Mouse (Mus musculus) intestine, embryonic 14.5 days (tissue): ENCODE data around the gene Gm42878. TPM values are rescaled to one million over a fixed set of nuclear protein-coding genes. Genes with fewer than 3 reads are reported as not detected.

Source experiments
- ATAC-seq: fragments of 200-750 bp; cut with Nextera tagmentation; replicated peaks from 2 replicates; pipeline ENCODE4 v1.8.0; 2017; ENCODE audit warnings: low read depth, moderate number of reproducible peaks, moderate TSS enrichment, moderate library complexity; ENCODE audit not compliant: low FRiP score, low TSS enrichment
- DNase-seq: peaks from one replicate; pipeline ENCODE4 v3.0.0-alpha.2; 2018; ENCODE audit warnings: low spot score
- H3K27ac ChIP-seq: fragments of 300-500 bp; sonication (generic); 2 replicates; pipeline ENCODE4 v1.5.1; 2014; ENCODE audit warnings: low read depth, mild to moderate bottlenecking, control low read depth
- H3K27me3 ChIP-seq: fragments of 300-500 bp; sonication (generic); replicated peaks from 2 replicates; pipeline ENCODE4 v1.6.1; 2014; ENCODE audit warnings: low read length, control low read depth; ENCODE audit not compliant: control insufficient read depth, insufficient read depth
- H3K36me3 ChIP-seq: fragments of 300-500 bp; sonication (generic); 2 replicates; pipeline ENCODE4 v1.6.1; 2014; ENCODE audit warnings: low read length, control low read depth; ENCODE audit not compliant: control insufficient read depth, insufficient read depth
- H3K4me1 ChIP-seq: fragments of 300-500 bp; sonication (generic); replicated peaks from 2 replicates; pipeline ENCODE4 v1.6.1; 2014; ENCODE audit warnings: low read length, control low read depth, mixed read lengths; ENCODE audit not compliant: control insufficient read depth, insufficient read depth
- H3K4me2 ChIP-seq: fragments of 300-500 bp; sonication (generic); 2 replicates; pipeline ENCODE4 v1.6.1; 2014; ENCODE audit warnings: low read length
- H3K4me3 ChIP-seq: fragments of 300-500 bp; sonication (generic); 2 replicates; pipeline ENCODE4 v1.5.1; 2014; ENCODE audit warnings: low read depth, low read length, control low read depth, mixed read lengths
- H3K9ac ChIP-seq: fragments of 300-500 bp; sonication (generic); 2 replicates; pipeline ENCODE4 v1.6.1; 2014; ENCODE audit warnings: mild to moderate bottlenecking, low read length
- H3K9me3 ChIP-seq: fragments of 300-500 bp; sonication (generic); 2 replicates; pipeline ENCODE4 v1.6.1; 2016; ENCODE audit warnings: low read length, control low read depth; ENCODE audit not compliant: control insufficient read depth
- WGBS: fragments of 180-500 bp; shearing (Covaris S2); extraction: QIAGEN DNeasy Blood & Tissue Kit; methylation state at CpG from one replicate; pipeline ENCODE4 v1.1.7; 2014; 5-methylcytosine and 5-hydroxymethylcytosine counted together
- polyA plus RNA-seq: library from polyadenylated mRNA; unstranded; fragments of >200 nt; fragmentation: Nextera tagmentation; extraction: Ambion mirVana; gene quantifications from 2 replicates; pipeline ENCODE4 v1.2.1, GENCODE M21; 2014

Gene Gm42878
- polyA plus RNA-seq, 1 experiment from 2014 or later, result not detected

DNA sequence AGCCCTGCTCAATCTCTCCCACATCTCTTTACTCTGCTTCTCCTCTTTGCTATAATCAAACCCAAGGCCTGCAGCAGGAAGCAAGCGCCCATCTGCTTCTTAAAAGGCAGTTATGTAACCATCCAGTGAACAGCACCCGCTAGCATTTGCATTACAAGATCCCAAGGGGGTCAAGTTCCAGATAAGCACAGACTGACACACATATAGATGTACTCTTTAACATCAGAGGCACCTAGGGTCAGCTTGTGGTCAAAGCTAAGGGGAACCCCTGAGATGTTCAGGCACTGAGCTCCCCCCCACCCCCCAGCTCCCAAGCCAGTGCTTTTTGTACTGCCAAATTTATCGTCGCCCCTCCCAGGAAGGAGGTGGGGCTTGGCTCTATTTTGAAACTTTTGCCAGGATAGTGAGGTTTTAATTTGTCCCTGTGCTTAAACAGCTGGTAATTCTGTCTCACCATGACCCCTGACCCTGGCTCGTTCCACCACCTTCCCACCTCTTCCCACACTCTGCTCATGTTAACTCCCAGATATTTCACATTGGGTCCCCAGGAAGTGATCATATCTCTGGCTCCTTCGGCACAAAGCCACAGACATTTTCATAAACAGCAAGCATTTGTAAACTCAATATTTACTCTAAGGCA is 41.2 kb upstream of the Gm42878 start:
- no peak overlapping the region for H3K9ac ChIP-seq
- H3K27me3 ChIP-seq, result no peaks in the 10 kb centered on the region
- H3K4me3 ChIP-seq, result no peak overlapping the region
- WGBS, result 61% methylated on average over 6 of the region's 6 CpGs
- H3K4me2 ChIP-seq, result no peak overlapping the region
- H3K9me3 ChIP-seq, result no peaks in the 10 kb centered on the region
- no peaks in the 10 kb centered on the region for H3K36me3 ChIP-seq
- DNase-seq (no peak), ATAC-seq (no peak)
- peaks cover 14% of the 10 kb centered on the region for H3K4me1 ChIP-seq
- H3K27ac ChIP-seq, result peak overlapping the region; percentile 29; the same call in 1 of the 2 replicates

DNA sequence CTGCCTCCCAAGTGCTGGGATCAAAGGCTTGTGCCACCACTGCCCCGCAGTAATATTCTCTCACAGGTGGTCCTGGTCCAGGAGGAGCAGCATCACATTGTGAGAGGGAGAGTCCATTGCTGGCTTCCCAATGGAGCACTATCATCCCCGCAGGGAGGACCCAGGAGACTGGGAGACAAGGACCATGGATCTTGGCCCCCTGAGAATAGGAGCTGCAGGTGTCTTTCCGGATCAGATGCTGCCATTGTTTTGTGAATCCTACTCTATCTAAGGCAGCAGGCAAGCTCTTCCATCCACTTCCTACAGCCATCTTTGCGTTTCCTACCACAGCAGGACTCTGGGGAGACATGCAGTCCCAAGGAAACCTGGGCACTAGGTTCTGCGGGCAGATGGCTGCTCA is 40.4 kb upstream of the Gm42878 start:
- 88% methylated on average over 5 of the region's 5 CpGs for WGBS
- ATAC-seq (no peak), DNase-seq (no peak)
- no peak overlapping the region for H3K9ac ChIP-seq
- no peak overlapping the region for H3K4me3 ChIP-seq
- H3K9me3 ChIP-seq, result no peaks in the 10 kb centered on the region
- H3K36me3 ChIP-seq, result no peaks in the 10 kb centered on the region
- H3K4me1 ChIP-seq, result peaks cover 14% of the 10 kb centered on the region
- no peaks in the 10 kb centered on the region for H3K27me3 ChIP-seq
- 0 out of 2 replicates have a peak overlapping the region, but pooled peaks have one; percentile 29 for H3K27ac ChIP-seq
- H3K4me2 ChIP-seq, result no peak overlapping the region

DNA sequence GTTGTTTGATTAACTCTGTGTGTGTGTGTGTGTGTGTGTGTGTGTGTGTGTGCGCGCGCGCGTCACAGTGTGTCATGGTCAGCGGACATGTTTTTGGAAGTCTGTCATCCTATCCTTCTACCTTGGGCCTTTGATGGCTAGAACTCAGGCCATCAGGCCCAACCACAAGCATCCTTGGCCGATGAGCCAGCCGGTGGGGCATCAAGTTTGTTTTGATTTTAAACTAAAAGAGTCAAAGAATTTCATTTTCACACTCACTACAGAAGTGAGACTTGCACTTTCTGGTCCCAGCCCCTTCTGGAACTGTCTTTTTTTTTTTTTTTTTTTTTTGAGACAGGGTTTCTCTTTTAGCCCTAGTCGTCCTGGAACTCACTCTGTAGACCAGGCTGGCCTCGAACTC is 39.7 kb upstream of the Gm42878 start:
- no peaks in the 10 kb centered on the region for H3K9me3 ChIP-seq
- no peak overlapping the region for H3K9ac ChIP-seq
- 94% methylated on average over 10 of the region's 10 CpGs for WGBS
- ATAC-seq, result no peak
- peaks cover 14% of the 10 kb centered on the region for H3K4me1 ChIP-seq
- DNase-seq, result no peak
- no peak overlapping the region for H3K4me3 ChIP-seq
- peaks cover 5% of the 10 kb centered on the region for H3K36me3 ChIP-seq
- H3K27ac ChIP-seq, result no peak overlapping the region
- H3K27me3 ChIP-seq, result no peaks in the 10 kb centered on the region
- no peak overlapping the region for H3K4me2 ChIP-seq

DNA sequence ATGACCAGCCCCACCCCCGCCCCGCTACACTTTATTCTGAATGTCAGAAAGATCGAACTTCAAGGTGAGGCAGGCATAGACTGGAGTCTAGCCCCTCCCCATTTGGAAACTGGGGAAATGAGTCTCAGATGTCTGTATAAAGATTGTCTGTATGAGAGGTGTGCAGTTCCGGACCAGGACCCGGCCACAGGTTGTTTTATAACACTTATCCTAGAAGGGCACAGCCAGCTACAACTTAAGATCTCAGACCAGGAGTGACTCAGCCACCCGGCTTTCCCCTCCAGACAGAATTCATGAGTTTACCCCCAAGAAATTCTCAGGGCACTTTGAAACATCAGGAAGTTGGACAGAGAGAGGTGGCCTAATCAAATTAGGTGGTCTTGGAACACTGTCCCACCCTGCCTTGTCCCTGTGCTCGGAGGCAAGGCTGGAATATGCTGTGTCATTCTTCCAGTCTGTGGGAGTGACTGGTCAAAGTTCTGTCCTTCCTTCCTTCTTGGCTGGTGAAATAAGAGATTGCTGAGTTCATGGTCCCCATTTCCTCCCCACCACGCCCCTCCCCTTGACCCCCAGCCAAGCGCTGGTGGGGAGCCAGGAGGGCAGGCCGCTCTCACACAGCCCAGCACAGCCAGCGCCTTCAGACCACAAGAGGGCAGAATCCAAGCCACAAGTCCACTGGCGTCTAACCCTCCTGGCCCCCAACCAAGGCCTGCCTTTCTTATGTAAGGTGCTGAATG is 38.7 kb upstream of the Gm42878 start:
- Histone ChIP-seq H3K36me3 (peaks cover 16% of the 10 kb centered on the region), H3K4me2 (no peak overlapping the region), H3K4me3 (no peak overlapping the region), H3K27ac (no peak overlapping the region), H3K4me1 (peaks cover 14% of the 10 kb centered on the region), H3K9me3 (no peaks in the 10 kb centered on the region), H3K9ac (no peak overlapping the region), H3K27me3 (no peaks in the 10 kb centered on the region)
- DNase-seq, result peak; percentile 70
- ATAC-seq, result peak; percentile 81
- WGBS, result 53% methylated on average over 12 of the region's 12 CpGs

DNA sequence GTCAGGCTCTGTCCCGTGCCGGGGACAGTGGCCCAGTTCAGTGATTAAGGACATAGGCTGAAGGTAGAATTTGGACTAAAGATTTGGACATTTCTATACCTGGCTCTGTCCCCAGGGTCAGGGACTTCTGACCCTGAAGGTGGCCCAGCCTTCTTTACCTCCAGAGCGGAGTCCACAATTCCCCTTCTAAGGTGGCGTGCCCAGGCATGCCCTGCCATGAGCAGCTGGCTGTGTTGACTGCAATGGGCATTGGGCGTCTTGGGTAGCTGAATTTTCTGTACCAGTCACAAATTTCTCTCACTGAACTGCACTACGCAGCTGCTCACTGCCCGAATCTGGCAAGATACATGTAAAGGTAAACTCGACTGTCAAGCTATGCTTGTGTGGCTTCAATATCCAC is 36.7 kb upstream of the Gm42878 start:
- H3K27me3 ChIP-seq, result no peaks in the 10 kb centered on the region
- H3K4me1 ChIP-seq, result peaks cover 14% of the 10 kb centered on the region
- H3K27ac ChIP-seq, result no peak overlapping the region
- DNase-seq, result no peak
- H3K36me3 ChIP-seq, result peaks cover 24% of the 10 kb centered on the region
- ATAC-seq, result no peak
- H3K9me3 ChIP-seq, result no peaks in the 10 kb centered on the region
- H3K4me2 ChIP-seq, result no peak overlapping the region
- H3K4me3 ChIP-seq, result no peak overlapping the region
- WGBS, result 92% methylated on average over 8 of the region's 8 CpGs
- H3K9ac ChIP-seq, result no peak overlapping the region

DNA sequence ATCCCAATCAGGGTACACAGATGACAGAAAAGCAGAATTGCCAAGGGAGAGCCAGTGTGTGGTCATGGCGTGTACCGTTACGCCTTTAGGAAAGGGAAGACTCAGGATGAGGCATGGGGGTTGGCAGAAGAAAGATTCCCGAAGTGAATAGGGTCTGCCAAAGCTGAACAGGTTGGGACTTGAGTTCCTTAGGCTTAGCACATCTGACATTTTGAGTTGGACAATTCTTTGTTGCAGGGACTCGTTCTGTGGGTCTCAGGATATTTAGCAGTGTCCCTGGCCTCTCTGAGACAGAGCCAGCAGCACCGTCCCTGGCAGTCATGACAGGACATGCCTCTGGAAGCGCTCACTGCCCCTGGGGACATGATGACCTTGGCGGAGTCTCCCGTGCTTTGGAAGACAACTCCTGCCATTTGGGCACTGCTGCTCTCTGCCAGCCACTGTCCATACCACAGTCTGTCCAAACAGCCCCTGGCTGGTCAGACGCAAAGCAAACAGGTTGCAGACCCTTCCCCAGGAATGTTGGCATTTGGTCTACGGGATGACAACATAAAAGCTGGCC is 31.7 kb upstream of the Gm42878 start:
- Histone ChIP-seq H3K36me3 (peaks cover 54% of the 10 kb centered on the region), H3K27ac (no peak overlapping the region), H3K9me3 (no peaks in the 10 kb centered on the region), H3K4me2 (no peak overlapping the region), H3K27me3 (no peaks in the 10 kb centered on the region), H3K4me3 (no peak overlapping the region), H3K4me1 (no peaks in the 10 kb centered on the region), H3K9ac (no peak overlapping the region)
- ATAC-seq (no peak), DNase-seq (no peak)
- 90% methylated on average over 11 of the region's 11 CpGs for WGBS

DNA sequence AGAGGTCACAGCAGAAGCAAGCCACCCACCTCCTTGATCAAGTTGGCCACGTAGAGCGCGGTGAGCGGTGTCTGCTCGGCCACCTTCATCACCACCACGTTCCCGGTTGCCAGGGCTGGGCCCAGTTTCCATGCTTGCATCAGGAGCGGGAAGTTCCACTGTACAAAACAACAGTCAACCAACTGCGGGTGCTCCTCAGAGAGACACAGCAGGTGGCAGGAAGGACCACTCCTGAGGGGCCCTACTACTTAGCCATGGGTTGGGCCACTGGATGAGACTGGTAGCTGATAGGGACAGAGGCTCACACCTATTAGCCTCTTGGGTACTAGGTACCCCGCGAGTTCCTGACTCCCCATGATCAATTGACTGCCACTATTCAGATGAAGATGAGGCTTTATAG is 30.6 kb upstream of the Gm42878 start:
- H3K9ac ChIP-seq, result no peak overlapping the region
- no peak overlapping the region for H3K4me2 ChIP-seq
- no peak for ATAC-seq
- DNase-seq, result no peak
- H3K4me3 ChIP-seq, result no peak overlapping the region
- peaks cover 60% of the 10 kb centered on the region for H3K36me3 ChIP-seq
- WGBS, result 96% methylated on average over 11 of the region's 11 CpGs
- H3K4me1 ChIP-seq, result no peaks in the 10 kb centered on the region
- H3K27ac ChIP-seq, result no peak overlapping the region
- H3K9me3 ChIP-seq, result no peaks in the 10 kb centered on the region
- no peaks in the 10 kb centered on the region for H3K27me3 ChIP-seq

DNA sequence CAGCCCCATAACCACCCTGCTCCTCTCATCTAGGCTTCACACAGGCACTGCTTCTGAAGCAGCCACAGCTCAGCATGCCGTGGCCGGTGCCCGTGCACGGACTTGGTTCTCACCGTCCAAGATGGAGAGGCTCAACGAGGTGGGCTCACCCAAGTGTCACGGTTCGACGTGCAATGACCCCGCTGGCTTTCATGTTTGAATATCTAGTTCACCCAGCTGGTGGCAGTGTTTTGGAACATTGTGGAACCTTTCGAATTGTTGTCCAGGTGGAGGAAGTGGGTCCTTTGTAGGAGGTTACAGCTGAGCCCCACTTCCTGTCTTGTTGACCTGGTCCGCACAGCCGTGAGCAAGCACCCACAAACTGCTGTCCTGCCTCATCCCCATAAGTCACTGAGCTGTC is 28.9 kb upstream of the Gm42878 start:
- H3K4me3 ChIP-seq, result no peak overlapping the region
- no peak overlapping the region for H3K27ac ChIP-seq
- no peak for DNase-seq
- no peak overlapping the region for H3K4me2 ChIP-seq
- H3K9ac ChIP-seq, result no peak overlapping the region
- peaks cover 56% of the 10 kb centered on the region for H3K36me3 ChIP-seq
- no peaks in the 10 kb centered on the region for H3K27me3 ChIP-seq
- WGBS, result 89% methylated on average over 13 of the region's 13 CpGs
- H3K4me1 ChIP-seq, result no peaks in the 10 kb centered on the region
- no peaks in the 10 kb centered on the region for H3K9me3 ChIP-seq
- no peak for ATAC-seq
